Mouse (Mus musculus) hindbrain, embryonic 14.5 days (tissue): Measurements from ENCODE around the gene Krtap19-4. TPM values are rescaled to one million over a fixed set of nuclear protein-coding genes. Genes with fewer than 3 reads are reported as not detected.

Experiments
- ATAC-seq: fragments of 200-750 bp; cut with Nextera tagmentation; 2 replicates; pipeline ENCODE4 v1.8.0; 2017; ENCODE audit warnings: moderate number of reproducible peaks, mild to moderate bottlenecking, moderate TSS enrichment, moderate library complexity; ENCODE audit not compliant: low FRiP score
- DNase-seq: peaks from one replicate; pipeline ENCODE4 v3.0.0-alpha.2; 2015; ENCODE audit warnings: low spot score
- H3K27ac ChIP-seq: fragments of 300-500 bp; sonication (generic); 2 replicates; pipeline ENCODE4 v1.5.1; 2014; ENCODE audit warnings: mild to moderate bottlenecking, moderate library complexity
- H3K27me3 ChIP-seq: fragments of 300-500 bp; sonication (generic); 2 replicates; pipeline ENCODE4 v1.6.1; 2014; ENCODE audit warnings: mild to moderate bottlenecking, low read length, mixed read lengths; ENCODE audit not compliant: control insufficient read depth, insufficient read depth
- H3K36me3 ChIP-seq: fragments of 300-500 bp; sonication (generic); replicated peaks from 2 replicates; pipeline ENCODE4 v1.6.1; 2014; ENCODE audit not compliant: control insufficient read depth, insufficient read depth
- H3K4me1 ChIP-seq: fragments of 300-500 bp; sonication (generic); replicated peaks from 2 replicates; pipeline ENCODE4 v1.6.1; 2014; ENCODE audit warnings: antibody characterized with exemption, low read length, mixed read lengths; ENCODE audit not compliant: control insufficient read depth, insufficient read depth
- H3K4me2 ChIP-seq: fragments of 300-500 bp; sonication (generic); replicated peaks from 2 replicates; pipeline ENCODE4 v1.6.1; 2014; ENCODE audit warnings: mild to moderate bottlenecking, moderate library complexity
- H3K4me3 ChIP-seq: fragments of 300-500 bp; sonication (generic); replicated peaks from 2 replicates; pipeline ENCODE4 v1.5.1; 2014; ENCODE audit warnings: mild to moderate bottlenecking, low read length
- H3K9ac ChIP-seq: fragments of 300-500 bp; sonication (generic); 2 replicates; pipeline ENCODE4 v1.6.1; 2014
- H3K9me3 ChIP-seq: fragments of 300-500 bp; sonication (generic); 2 replicates; pipeline ENCODE4 v1.6.1; 2016; ENCODE audit warnings: low read length; ENCODE audit not compliant: control insufficient read depth
- WGBS: fragments of 180-500 bp; shearing (Covaris S2); extraction: QIAGEN DNeasy Blood & Tissue Kit; methylation state at CpG from one replicate; pipeline ENCODE4 v1.1.7; 2014; 5-methylcytosine and 5-hydroxymethylcytosine counted together
- polyA plus RNA-seq: library from polyadenylated mRNA; unstranded; fragments of >200 nt; fragmentation: Nextera tagmentation; extraction: Ambion mirVana; gene quantifications from 2 replicates; pipeline ENCODE4 v1.2.1, GENCODE M21; 2014

The Krtap19-4 gene
- polyA plus RNA-seq, 1 experiment from 2014 or later = not detected

DNA sequence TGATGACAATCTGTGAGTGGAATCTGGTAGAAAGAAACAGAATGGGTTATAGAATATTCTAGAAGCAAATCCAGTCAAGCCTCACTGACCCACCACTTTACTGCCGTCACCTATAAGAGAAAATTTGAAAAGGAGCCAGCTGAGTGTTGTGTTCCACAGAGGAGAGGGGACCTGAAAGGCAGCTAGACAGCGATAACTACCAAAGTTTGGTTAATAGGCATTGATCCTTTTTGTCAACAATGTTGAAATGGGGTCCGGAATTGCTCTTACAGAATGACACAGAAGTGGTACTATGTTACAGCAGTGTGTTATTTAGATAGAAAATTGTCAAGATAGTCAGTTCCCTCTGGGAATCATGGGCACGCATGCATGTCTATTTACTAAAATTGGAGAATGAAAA is 36.3 kb downstream of the Krtap19-4 start:
- 92% methylated on average over 4 of the region's 4 CpGs for WGBS
- no peaks in the 10 kb centered on the region for H3K36me3 ChIP-seq
- H3K4me1 ChIP-seq = no peaks in the 10 kb centered on the region
- no peak overlapping the region for H3K4me2 ChIP-seq
- ATAC-seq = no peak
- H3K4me3 ChIP-seq = no peak overlapping the region
- H3K9ac ChIP-seq = no peak overlapping the region
- DNase-seq = no peak
- H3K9me3 ChIP-seq = no peaks in the 10 kb centered on the region
- no peaks in the 10 kb centered on the region for H3K27me3 ChIP-seq
- no peak overlapping the region for H3K27ac ChIP-seq

DNA sequence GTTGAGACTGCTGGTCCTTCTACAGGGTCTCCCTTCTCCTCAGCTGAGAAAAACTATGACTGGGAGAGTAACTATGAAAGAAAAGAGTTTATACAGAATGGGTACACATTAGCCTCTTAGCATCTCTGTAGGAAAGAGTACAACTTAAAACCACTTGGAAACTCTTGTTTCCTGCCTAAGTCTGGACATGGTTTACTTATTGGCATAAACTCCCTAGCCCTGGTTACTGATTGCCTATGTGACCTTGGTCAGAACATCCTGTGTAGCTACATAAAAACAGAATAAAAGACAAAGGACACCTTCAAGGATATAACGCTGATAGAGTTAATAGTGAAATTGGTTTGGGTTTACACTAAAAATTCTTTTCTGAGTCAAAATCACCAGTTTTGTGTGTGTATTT is 37.5 kb downstream of the Krtap19-4 start:
- Histone ChIP-seq H3K4me1 (no peaks in the 10 kb centered on the region), H3K4me3 (no peak overlapping the region), H3K27ac (no peak overlapping the region), H3K36me3 (no peaks in the 10 kb centered on the region), H3K9ac (no peak overlapping the region), H3K4me2 (no peak overlapping the region), H3K27me3 (no peaks in the 10 kb centered on the region), H3K9me3 (no peaks in the 10 kb centered on the region)
- no peak for ATAC-seq
- 98% methylated on average over 1 of the region's 1 CpGs for WGBS
- DNase-seq = no peak

Other genes starting within 250 kb of the Krtap19-4 start
- gene Krtap26-1, start 237.3 kb downstream of the Krtap19-4 start, polyA plus RNA-seq = not detected in 2 replicates
- gene Krtap27-1, start 213.4 kb downstream of the Krtap19-4 start, polyA plus RNA-seq = not detected in 2 replicates
- not detected in 2 replicates for gene 2310061N02Rik, start 177.1 kb downstream of the Krtap19-4 start, polyA plus RNA-seq
- not detected in 2 replicates for gene Krtap13-1, start 156.2 kb downstream of the Krtap19-4 start, polyA plus RNA-seq
- not detected in 2 replicates for gene Krtap13, start 133.5 kb downstream of the Krtap19-4 start, polyA plus RNA-seq
- gene 2310034C09Rik, start 126.2 kb downstream of the Krtap19-4 start, polyA plus RNA-seq = not detected in 2 replicates
- gene 2310057N15Rik, start 110.9 kb downstream of the Krtap19-4 start, polyA plus RNA-seq = not detected in 2 replicates
- not detected in 2 replicates for gene Gm5965, start 107.2 kb downstream of the Krtap19-4 start, polyA plus RNA-seq
- not detected in 2 replicates for gene Gm20741, start 72.9 kb downstream of the Krtap19-4 start, polyA plus RNA-seq
- gene Krtap15, start 64.9 kb downstream of the Krtap19-4 start, polyA plus RNA-seq = not detected in 2 replicates
- gene Krtap14, start 58.9 kb downstream of the Krtap19-4 start, polyA plus RNA-seq = not detected in 2 replicates
- gene Krtap19-1, start 15.7 kb downstream of the Krtap19-4 start, polyA plus RNA-seq = not detected in 2 replicates
- not detected in 2 replicates for gene Krtap19-2, start 10.8 kb downstream of the Krtap19-4 start, polyA plus RNA-seq
- not detected in 2 replicates for gene Krtap19-3, start 7.1 kb downstream of the Krtap19-4 start, polyA plus RNA-seq
- not detected in 2 replicates for gene Krtap19-5, start 11.4 kb upstream of the Krtap19-4 start, polyA plus RNA-seq
- not detected in 2 replicates for gene Krtap19-9b, start 47.2 kb upstream of the Krtap19-4 start, polyA plus RNA-seq
- gene Krtap16-3, start 77.8 kb upstream of the Krtap19-4 start, polyA plus RNA-seq = not detected in 2 replicates
- not detected in 2 replicates for gene Krtap22-2, start 125.7 kb upstream of the Krtap19-4 start, polyA plus RNA-seq
- not detected in 2 replicates for gene Gm10229, start 130.2 kb upstream of the Krtap19-4 start, polyA plus RNA-seq
- not detected in 2 replicates for gene Krtap6-1, start 146.6 kb upstream of the Krtap19-4 start, polyA plus RNA-seq
- gene Gm10228, start 156.4 kb upstream of the Krtap19-4 start, polyA plus RNA-seq = not detected in 2 replicates
- not detected in 2 replicates for gene Krtap6-5, start 162.8 kb upstream of the Krtap19-4 start, polyA plus RNA-seq
- gene 1110025L11Rik, start 178.9 kb upstream of the Krtap19-4 start, polyA plus RNA-seq = not detected in 2 replicates
- gene Krtap6-3, start 198.9 kb upstream of the Krtap19-4 start, polyA plus RNA-seq = not detected in 2 replicates